Mouse (Mus musculus): ENCODE measurements around the gene Dzip1l.

DNA sequence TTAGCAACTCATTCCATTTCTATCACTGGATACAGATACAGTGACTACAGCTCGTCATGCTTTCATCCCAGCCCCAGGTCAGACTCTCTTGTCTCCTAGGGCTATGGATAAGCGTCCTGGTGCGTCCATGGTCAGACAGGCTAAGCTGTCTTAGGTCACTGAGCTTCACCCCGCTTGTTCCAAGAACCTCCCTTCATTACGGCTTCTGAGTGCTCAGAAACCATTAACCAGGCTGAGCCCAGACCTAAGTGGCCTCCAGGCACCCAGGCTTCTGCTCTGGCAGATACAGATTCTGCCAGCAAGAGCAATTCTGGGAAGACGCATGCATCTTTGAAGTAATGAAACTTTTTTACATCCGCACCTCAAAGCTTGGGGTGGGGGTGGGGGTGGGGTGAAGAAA, 61.1 kb downstream of the Dzip1l start:
- TF ChIP-seq CTCF (IDR thresholded peaks at IDR 0.05; ENCODE audit: insufficient read depth, low read depth, low read length) (no peak), POLR2A (IDR thresholded peaks at IDR 0.05; ENCODE audit: insufficient read depth, low read depth, low read length) (no peak)

Measured in olfactory bulb, adult 2 months (tissue).